Mouse (Mus musculus): ENCODE data around the gene Kif13a.

Kif13a gene

GRCm38 (mm10) chr13:46786064-46786561 lies 143.6 kb downstream of the Kif13a start:
- DNase-seq (ENCODE audit: low read depth, low spot score), result no peak

DNA sequence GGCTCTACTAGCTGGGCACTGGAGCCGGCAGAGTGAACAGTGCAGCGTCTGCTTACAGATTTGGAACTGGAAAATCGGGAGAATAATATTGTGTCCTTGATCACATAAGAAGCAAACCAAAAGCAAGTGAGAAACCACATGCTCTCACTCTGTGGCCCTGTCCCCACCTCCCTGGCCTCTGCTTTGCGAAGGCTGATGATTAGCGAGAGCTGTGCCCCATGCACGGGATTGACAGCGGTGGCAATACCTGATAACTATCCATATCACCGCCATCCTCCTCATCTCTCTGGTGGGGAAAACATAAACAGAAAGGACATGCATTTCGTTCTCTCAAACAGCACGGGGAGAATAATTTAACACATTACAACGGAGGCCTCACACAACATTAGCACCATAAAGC lies 149.3 kb downstream of the Kif13a start:
- no peak for DNase-seq (ENCODE audit: low read depth, low spot score)

- DNase-seq (ENCODE audit: low read depth, low spot score), result peak; percentile 75
Observed at GRCm38 (mm10) chr13:46779831-46780230, 149.8 kb downstream of the Kif13a start.

DNA sequence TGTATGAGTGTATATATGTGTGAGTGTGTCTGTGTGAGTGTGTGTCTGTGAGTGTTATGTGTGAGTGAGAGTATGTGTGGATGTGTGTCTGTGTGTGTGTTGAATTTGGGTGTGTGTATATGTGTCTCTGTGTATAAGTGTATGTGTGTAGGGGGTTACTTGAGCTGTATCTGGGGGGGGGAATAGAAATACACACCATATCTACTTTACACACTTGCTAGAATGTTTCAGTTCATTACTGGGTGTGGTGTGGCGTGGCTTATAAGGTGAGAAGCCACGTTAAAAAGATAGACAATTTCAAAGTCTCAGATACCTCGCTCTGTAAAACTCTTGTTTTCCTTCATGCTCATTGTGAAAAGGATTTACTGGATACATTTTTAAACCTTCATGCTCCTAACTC lies 152.2 kb downstream of the Kif13a start:
- no peak for DNase-seq (ENCODE audit: low read depth, low spot score)

- peak; percentile 12 for DNase-seq (ENCODE audit: low read depth, low spot score)
Observed at GRCm38 (mm10) chr13:46776636-46777305, 152.9 kb downstream of the Kif13a start.

GRCm38 (mm10) chr13:46774998-46775397 lies 154.7 kb downstream of the Kif13a start:
- no peak for DNase-seq (ENCODE audit: low read depth, low spot score)

DNA sequence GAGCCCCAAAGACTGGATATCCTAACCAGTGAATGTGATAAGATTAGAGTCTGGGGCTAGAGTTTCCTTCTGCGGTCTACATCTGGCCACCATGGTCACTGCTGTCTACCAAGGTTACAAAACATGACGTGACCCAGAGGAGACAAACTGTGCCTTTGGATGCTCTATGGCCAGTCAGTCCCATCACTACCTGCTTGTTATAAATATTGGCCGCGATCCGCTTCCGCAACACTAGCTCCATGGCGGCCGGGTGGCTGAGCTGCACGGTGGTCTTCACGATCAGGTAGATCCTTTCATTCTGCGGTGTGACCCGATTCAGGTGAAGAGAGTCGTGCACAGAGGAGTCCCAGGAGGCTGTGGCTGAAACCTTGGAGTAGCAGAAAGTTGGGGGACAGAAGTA lies 157.1 kb downstream of the Kif13a start:
- no peak for DNase-seq (ENCODE audit: low read depth, low spot score)

DNA sequence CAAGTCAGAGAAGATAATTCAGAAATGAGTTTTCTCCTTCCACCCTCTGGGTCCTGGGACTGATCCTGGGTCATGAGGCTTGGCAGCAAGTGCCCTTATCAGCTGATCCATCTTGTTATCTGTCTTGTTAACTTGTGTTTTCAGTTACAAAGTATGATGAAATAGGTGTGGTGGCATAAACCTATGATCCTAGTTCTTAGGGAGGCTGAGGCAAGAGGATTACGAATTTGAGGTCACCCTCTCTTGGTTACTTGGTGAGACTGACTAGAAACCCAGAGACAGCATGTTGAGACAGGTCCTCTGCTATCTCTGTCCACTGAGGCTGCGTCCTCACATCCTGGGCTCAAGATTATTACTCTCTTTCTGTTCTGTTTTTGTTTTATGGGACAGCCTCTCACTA lies 164.3 kb downstream of the Kif13a start:
- no peak for DNase-seq (ENCODE audit: low read depth, low spot score)

DNA sequence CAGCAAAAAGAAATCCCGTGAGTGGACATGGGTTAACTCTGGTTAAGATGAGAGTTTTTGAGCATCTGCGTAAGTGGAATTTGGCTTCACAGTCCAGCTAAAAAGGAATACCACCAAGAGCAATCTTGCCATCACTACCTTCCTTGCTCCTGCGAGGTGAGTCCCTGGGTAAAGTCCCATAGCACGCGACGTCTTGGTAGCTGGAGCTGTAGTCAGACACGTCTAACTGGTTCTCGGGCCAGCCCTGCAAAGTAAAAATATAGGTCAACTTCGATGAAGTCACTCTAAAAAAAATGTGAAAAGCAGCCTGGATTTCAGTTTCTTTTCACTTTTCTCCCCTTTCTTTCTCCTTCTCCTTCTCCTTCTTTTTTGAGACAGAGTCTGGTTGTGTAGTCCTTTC lies 166.5 kb downstream of the Kif13a start:
- no peak for DNase-seq (ENCODE audit: low read depth, low spot score)

DNA sequence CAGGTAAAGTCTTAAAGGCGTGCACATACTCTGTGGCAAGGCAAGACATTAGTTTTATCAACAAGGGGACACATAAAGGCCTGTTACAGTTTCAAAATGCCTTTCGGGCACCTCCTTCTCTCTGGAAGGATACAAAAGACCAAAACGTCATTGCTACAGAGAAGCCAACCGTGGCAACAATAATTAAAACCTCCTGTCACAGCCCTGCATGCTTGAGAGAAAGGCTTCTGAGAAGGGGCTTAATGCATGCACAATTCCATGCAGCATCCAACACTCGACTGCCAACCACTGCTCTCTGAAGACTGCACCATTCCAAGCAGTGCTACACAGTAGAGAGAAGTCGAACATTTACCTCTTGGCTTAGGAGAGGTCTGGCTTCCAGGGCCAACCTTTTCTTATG lies 168.7 kb downstream of the Kif13a start:
- DNase-seq (ENCODE audit: low read depth, low spot score), result no peak

- no peak for DNase-seq (ENCODE audit: low read depth, low spot score)
Observed at GRCm38 (mm10) chr13:46759281-46759809, 170.3 kb downstream of the Kif13a start.

DNA sequence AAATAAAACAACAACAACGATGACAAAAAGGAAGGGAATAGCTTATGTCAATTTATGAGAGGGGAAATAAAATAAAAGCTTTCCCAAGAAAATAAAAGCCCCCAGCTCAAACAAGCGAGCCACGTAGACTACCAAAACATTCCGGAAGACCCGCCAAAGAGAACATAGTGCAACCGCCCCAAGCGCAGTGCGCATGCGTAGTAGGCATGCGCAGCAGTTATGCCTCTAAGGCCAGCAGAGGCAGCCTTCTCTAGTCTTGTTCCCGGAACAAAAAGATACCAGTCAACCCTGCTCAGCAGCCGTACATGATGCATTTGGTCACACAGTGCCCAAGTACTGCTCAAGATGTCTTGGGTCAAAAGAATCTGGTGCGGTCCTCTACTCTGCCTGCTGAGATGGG lies 171.0 kb downstream of the Kif13a start:
- no peak for DNase-seq (ENCODE audit: low read depth, low spot score)

- no peak for DNase-seq (ENCODE audit: low read depth, low spot score)
Observed at GRCm38 (mm10) chr13:46757946-46758345, 171.7 kb downstream of the Kif13a start.

- no peak for DNase-seq (ENCODE audit: low read depth, low spot score)
Observed at GRCm38 (mm10) chr13:46753294-46753693, 176.4 kb downstream of the Kif13a start.

DNA sequence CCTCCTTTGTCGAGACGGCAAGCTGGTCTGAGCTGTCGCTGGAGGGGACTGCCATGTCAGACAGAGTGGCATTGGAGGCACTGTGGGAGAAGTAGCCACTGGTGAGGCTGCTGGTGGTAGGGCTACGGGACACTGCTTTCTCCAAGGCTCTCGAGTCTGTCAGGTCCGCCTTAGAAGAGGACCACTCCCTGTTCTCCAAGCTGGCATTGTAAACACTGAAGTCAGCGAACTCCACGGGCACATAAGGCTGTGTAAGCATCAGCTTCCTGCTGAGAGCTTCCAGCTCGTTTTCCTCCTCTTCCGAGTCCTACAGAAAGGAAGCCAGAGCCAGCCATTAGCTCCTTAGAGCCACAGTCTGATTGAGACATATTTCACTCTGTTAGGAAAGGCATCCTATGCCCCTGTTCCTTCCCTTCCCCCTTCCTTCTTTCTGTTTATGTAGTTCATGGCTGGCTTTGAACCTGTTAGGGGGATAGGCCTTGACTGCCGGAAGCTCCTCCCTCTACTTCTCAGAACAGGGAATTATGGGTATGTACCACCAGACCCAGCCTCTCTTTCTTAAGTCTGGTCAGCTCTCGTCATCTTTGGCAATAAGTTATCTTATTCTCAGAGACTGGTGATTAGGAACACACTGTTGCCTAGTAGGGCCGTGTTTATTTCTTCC lies 177.0 kb downstream of the Kif13a start:
- DNase-seq (ENCODE audit: low read depth, low spot score), result no peak

DNA sequence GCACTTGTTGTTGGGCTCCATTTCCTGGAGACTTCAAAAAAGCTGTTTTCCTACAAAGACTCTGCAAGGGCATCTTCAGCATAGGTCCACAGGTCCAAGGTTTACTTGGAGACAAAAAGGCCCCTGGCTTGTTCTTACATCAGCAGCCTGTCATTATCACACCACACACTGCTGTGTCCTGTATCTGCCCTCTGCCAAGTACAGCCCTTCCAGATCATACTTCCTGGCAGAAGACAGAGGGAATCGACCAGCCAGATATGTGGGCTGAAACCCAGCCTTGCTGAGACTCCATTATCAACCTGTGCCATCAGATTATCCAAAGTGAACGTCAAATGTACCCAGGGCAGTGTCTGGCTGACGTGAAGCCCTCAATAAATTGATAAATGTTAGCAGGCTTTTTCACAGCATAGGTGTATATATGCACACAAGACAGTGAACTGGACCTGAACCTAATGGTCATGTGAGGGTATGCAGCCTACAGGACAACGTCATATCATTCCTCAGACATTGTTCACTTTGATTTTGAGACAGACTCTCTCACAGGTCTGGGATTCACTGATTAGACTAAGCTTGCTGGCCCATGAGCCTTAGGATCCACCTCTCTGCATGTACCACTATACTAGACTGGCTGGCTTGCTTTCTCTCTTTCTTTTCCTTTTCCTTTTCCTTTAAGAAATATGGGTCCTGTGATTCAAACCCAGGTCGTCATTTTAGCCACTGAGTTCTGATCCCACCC lies 181.4 kb downstream of the Kif13a start:
- no peak for DNase-seq (ENCODE audit: low read depth, low spot score)

GRCm38 (mm10) chr13:46743821-46744220 lies 185.8 kb downstream of the Kif13a start:
- no peak for DNase-seq (ENCODE audit: low read depth, low spot score)

DNA sequence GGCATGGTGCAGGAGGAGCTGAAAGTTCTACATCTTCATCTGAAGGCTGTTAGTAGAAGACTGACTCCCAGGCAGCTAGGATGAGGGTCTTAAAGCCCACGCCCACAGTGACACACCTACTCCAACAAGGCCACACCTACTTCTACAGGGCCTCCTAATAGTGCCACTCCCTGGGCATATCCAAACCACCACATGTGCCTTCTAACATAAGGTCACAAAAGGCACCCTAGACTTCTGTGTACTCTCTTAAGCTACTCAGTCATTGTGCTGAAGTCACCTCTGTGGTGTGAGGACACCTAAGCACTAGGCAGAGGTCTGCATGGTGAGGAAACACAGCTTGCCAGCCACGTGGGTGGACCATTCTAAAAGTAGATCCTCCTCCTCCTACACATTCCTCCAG lies 187.3 kb downstream of the Kif13a start:
- peak; percentile 21 for DNase-seq (ENCODE audit: low read depth, low spot score)

- DNase-seq (ENCODE audit: low read depth, low spot score), result no peak
Observed at GRCm38 (mm10) chr13:46739426-46739825, 190.2 kb downstream of the Kif13a start.

DNA sequence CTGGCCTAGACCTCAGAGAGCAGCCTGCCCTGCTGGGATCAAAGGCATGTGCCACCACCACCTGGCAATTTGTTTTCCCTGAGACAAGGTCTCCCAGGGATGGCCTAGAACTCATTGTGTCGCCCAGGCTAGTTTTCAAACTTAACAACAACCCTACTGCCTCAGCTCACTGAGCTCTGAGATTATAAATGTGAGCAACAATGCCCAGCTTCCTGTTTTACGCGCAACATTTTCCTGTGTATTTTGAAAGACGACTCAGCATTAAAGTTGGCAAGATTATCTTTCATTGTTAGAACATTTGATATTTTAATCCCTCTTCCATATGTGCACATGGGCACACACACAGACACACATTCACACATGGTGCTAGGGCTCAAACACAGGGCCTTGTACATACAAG lies 192.2 kb downstream of the Kif13a start:
- no peak for DNase-seq (ENCODE audit: low read depth, low spot score)

DNA sequence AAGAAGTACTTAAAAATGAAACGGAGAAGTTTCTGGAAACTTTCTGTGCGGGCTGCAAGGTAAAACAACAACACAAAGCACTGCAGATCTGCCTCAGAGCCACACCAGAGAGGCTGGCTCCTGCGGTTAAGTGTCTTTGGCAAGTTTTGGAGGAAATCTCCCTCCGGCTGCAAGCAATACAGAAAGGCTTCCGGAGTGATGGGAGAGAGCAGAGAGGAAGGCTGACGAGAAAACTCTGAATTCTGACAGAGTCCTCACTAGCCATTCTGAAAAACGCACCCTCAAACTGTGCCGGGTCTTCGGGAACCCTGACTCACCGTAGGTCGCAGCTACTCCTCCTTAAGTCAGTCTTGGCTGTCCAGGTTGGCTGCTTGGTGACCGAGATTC lies 193.2 kb downstream of the Kif13a start:
- peak; percentile 13 for DNase-seq (ENCODE audit: low read depth, low spot score)

DNA sequence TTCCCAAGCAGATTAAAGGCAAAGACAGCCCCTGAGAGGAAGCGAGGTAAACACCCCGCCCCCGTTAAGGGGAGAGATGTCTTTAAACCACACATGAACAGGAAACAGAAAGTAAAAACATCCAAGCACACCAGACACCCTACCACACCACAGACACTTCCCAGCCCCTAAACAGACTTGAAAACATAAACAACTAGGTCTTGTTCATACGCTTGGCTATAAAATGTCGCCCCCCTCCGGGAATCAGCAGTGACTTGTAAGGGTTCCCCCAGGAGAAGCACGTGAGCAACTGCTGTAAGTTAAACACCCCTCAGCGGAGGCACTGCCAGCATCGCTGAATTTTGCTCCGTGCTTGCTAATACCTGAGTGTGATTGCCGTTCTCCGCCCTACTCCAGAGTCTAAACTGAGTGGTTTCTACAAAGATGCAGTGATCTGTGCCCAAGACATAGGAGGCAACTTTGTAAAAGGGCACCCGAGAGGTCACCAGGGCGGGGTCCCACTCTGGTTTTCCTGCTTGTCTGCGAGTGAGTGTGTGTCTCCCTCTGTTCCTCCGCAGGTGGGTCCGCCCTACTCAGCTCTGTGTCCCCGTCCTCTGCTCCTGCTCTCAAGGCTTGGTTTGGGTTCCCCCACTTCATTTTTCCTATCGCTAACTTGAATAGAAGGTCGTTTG lies 193.7 kb downstream of the Kif13a start:
- peak; percentile 73 for DNase-seq (ENCODE audit: low read depth, low spot score)

Data from brain, adult 2 months (tissue).